Mouse (Mus musculus): ENCODE results near the gene Neb. TPM values are rescaled to one million over a fixed set of nuclear protein-coding genes. Genes with fewer than 3 reads are reported as not detected.

Neb gene
- polyA plus RNA-seq, 1 experiment from 2014 or later, result 109 TPM

DNA sequence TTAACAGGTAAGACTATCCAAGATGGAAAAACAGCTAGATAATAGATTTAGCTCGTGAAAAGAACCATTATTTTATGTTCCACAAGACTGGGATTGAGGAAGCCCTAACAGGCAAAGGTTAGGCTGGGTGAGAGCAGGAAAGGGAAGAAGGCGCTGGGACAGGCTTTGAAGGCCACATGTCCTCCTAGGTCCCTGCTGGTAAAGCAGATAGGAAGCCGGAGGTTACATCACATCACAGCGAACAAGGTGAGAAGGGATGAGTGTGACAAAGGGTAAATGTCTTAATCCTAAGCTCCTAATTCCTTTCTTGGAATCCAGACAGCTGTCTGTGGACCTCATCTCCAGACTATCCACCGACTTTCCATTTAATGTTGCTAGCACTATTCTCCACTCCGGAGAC, 41.0 kb upstream of the Neb start:
- H3K9me3 ChIP-seq (replicated peaks), result 0 out of 2 replicates have a peak, but pooled peaks cover 3% of the 10 kb centered on the region
- no peaks in the 10 kb centered on the region for H3K27me3 ChIP-seq
- WGBS, result 77% methylated on average over 6 of the region's 6 CpGs
- H3K27ac ChIP-seq (replicated peaks), result no peak overlapping the region
- peaks cover 24% of the 10 kb centered on the region for H3K4me1 ChIP-seq
- H3K9ac ChIP-seq, result no peak overlapping the region
- ATAC-seq (ENCODE audit: insufficient number of reproducible peaks, low FRiP score, low TSS enrichment, low read depth), result no peak
- H3K4me3 ChIP-seq (replicated peaks), result no peak overlapping the region
- peaks cover 23% of the 10 kb centered on the region for H3K36me3 ChIP-seq
- H3K4me2 ChIP-seq (replicated peaks), result no peak overlapping the region

DNA sequence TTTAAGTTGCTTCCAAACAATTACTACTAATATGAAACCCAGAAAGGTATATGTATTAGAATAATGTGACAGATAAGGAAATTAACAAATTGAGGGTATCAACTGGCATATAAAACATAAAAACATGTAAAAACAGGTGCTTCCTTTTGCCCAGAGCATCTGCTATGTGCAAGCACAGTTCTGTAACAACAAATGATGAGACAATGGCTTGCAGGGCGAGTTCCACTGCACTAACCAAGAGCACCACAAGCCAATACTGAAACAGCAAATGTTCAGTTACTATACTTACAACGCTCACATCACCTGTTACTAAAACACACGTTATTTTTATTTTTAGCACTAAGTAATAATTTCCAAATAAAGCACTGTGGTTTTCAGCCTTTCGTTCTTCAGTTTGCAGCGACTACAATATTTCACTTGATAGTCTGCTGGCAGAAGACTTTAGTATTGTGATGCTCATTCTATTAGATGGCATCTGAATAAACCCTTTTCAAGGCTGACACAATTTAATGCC, 34.3 kb upstream of the Neb start:
- H3K36me3 ChIP-seq, result peaks cover 72% of the 10 kb centered on the region
- 91% methylated on average over 5 of the region's 5 CpGs for WGBS
- no peaks in the 10 kb centered on the region for H3K27me3 ChIP-seq
- H3K4me1 ChIP-seq, result no peaks in the 10 kb centered on the region
- no peak overlapping the region for H3K4me2 ChIP-seq (replicated peaks)
- H3K27ac ChIP-seq (replicated peaks), result no peak overlapping the region
- H3K9ac ChIP-seq, result no peak overlapping the region
- H3K9me3 ChIP-seq (replicated peaks), result peaks cover 16% of the 10 kb centered on the region
- H3K4me3 ChIP-seq (replicated peaks), result no peak overlapping the region
- no peak for ATAC-seq (ENCODE audit: insufficient number of reproducible peaks, low FRiP score, low TSS enrichment, low read depth)

DNA sequence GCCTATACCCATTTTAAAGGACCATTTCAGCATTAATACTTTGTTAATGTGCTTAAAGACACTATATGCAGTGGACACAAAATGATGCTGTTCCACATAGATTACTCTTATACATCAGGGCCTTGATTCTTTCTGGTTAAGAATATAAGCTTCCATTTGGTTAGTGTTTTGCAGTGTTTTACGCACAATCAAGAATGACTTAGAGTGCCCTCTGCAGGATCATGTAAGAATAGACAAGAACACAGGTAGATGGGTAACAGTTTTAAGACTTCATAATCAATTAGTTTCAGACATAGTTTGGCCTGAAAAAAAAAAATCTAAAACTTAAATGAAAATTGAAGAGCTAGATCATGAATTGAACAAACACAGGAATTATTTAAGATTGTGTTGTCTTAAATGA, 28.2 kb upstream of the Neb start:
- Histone ChIP-seq H3K9me3 (replicated peaks) (peaks cover 12% of the 10 kb centered on the region), H3K27ac (replicated peaks) (no peak overlapping the region), H3K9ac (no peak overlapping the region), H3K27me3 (no peaks in the 10 kb centered on the region), H3K4me3 (replicated peaks) (no peak overlapping the region), H3K4me1 (no peaks in the 10 kb centered on the region), H3K4me2 (replicated peaks) (no peak overlapping the region), H3K36me3 (peaks cover 58% of the 10 kb centered on the region)
- no peak for ATAC-seq (ENCODE audit: insufficient number of reproducible peaks, low FRiP score, low TSS enrichment, low read depth)
- 89% methylated on average over 1 of the region's 1 CpGs for WGBS

DNA sequence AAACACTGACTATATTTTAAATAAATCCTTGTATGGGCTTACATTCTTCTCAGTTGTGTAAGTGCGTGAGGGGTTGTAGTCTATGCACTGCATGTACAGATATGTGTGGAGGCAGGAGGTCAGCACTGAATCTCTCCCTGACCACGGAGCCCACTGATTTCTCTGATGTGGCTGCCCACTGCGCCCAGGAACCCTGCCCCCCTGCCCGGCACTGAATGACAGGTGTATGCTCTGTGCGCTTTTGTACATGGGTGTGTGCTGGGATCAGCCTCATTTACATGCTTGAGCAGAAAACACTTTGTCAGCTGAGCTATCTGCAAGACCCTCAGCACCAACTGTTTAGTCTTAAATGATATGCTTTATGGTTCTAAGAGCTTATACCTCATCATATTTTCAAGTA, 27.0 kb upstream of the Neb start:
- no peak overlapping the region for H3K27ac ChIP-seq (replicated peaks)
- no peak for ATAC-seq (ENCODE audit: insufficient number of reproducible peaks, low FRiP score, low TSS enrichment, low read depth)
- no peak overlapping the region for H3K4me3 ChIP-seq (replicated peaks)
- 93% methylated on average over 5 of the region's 5 CpGs for WGBS
- H3K4me1 ChIP-seq, result no peaks in the 10 kb centered on the region
- peaks cover 5% of the 10 kb centered on the region for H3K9me3 ChIP-seq (replicated peaks)
- H3K4me2 ChIP-seq (replicated peaks), result no peak overlapping the region
- H3K9ac ChIP-seq, result no peak overlapping the region
- no peaks in the 10 kb centered on the region for H3K27me3 ChIP-seq
- peaks cover 47% of the 10 kb centered on the region for H3K36me3 ChIP-seq

DNA sequence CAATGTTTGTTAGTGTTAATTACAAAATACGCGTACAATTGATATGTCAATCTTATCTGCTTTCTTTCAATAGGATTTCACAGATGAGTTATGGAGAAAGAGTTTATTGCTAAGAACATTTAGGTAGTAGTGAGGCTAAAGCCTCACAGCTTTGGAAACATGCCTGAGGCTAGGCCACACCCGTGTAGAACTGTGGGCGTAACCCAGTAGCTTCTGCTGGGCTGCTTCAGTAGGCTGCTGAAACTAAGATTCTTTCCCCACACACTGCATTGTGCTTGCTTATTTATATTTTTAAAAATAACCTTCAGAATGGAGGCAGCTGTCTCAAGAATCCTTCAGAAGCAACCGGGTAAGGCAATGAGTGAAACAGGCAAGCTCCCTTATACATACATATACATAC, 16.3 kb upstream of the Neb start:
- H3K9ac ChIP-seq, result no peak overlapping the region
- no peak for ATAC-seq (ENCODE audit: insufficient number of reproducible peaks, low FRiP score, low TSS enrichment, low read depth)
- H3K4me3 ChIP-seq (replicated peaks), result no peak overlapping the region
- no peaks in the 10 kb centered on the region for H3K9me3 ChIP-seq (replicated peaks)
- no peak overlapping the region for H3K4me2 ChIP-seq (replicated peaks)
- no peak overlapping the region for H3K27ac ChIP-seq (replicated peaks)
- H3K4me1 ChIP-seq, result no peaks in the 10 kb centered on the region
- no peaks in the 10 kb centered on the region for H3K27me3 ChIP-seq
- 65% methylated on average over 5 of the region's 5 CpGs for WGBS
- H3K36me3 ChIP-seq, result peaks cover 4% of the 10 kb centered on the region; the same call in 1 of the 2 replicates

DNA sequence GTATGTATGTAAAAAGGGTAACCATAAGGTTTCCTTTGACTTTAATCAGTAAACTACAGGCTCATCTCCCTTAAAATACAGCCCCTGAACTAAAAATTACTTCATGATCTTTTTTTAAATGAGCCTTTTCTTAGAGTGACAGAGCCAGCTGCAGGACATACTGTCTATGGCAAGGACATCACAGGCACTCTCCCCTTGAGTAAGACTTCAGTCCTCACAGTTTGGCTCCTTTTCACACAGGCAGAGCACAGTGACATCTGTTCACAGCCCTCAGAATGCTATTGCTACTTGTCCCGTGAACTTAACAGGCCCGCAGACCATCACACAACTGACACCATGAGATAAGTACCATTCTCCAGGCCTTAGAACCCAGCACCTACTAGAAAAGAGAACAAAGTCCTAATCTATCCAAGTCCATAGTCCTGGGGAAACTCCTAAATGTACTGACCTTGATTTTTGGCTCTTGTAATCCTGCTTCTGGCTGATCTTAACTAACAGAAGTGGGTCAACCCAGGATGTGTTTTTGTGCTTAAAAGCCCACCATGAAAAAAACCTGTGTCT, 12.2 kb upstream of the Neb start:
- H3K9ac ChIP-seq, result no peak overlapping the region
- WGBS, result 82% methylated on average over 2 of the region's 2 CpGs
- ATAC-seq (ENCODE audit: insufficient number of reproducible peaks, low FRiP score, low TSS enrichment, low read depth), result peak; percentile 39; the same call in 1 of the 2 replicates

DNA sequence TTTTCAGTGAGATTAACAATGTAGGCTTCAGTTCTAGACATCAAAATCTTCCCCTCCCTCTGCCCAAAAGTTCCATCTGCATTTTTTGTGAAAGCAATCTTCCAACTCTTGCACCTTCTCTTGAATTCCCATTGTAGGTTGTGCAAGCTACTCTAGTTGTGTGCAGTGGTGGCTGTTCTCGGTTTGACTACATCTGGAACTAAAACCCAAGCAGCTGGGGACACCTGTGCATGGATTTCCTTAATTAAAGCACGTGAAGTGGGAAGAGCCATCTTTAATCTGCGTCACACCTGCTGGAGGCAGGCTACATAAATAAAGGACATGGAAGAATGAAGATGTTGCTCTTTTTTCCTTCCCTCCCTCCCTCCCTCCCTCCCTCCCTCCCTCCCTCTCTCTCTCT, 11.7 kb upstream of the Neb start:
- H3K4me2 ChIP-seq (replicated peaks), result no peak overlapping the region
- H3K27ac ChIP-seq (replicated peaks), result no peak overlapping the region
- no peaks in the 10 kb centered on the region for H3K9me3 ChIP-seq (replicated peaks)
- H3K27me3 ChIP-seq, result no peaks in the 10 kb centered on the region
- no peaks in the 10 kb centered on the region for H3K4me1 ChIP-seq
- ATAC-seq (ENCODE audit: insufficient number of reproducible peaks, low FRiP score, low TSS enrichment, low read depth), result no peak
- no peak overlapping the region for H3K4me3 ChIP-seq (replicated peaks)
- H3K9ac ChIP-seq, result no peak overlapping the region
- no peaks in the 10 kb centered on the region for H3K36me3 ChIP-seq
- 68% methylated on average over 3 of the region's 3 CpGs for WGBS

More for the DNA sequence above, 12.2 kb upstream of the Neb start:
- Histone ChIP-seq H3K4me3 (replicated peaks) (no peak overlapping the region), H3K27me3 (no peaks in the 10 kb centered on the region), H3K36me3 (no peaks in the 10 kb centered on the region), H3K4me2 (replicated peaks) (no peak overlapping the region), H3K9me3 (replicated peaks) (no peaks in the 10 kb centered on the region), H3K27ac (replicated peaks) (no peak overlapping the region), H3K4me1 (no peaks in the 10 kb centered on the region)

DNA sequence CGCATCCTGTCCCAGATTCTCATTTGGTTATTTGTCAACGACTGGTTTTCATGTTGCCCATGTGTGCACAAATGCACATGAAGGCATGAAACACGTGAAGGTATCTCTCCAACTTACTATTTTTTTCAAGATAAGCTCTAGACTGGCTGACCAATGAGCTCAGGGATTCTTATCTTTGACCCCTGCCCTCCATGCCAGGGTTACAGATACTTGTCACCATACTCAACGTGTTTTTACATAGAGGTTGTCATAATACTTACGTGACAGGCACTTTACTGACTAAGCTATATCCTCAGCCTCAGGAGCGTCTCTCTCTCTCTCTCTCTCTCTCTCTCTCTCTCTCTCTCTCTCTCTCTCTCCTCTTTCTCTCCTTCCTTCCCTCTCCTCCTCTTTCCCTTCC, 8.2 kb upstream of the Neb start:
- no peaks in the 10 kb centered on the region for H3K27me3 ChIP-seq
- no peaks in the 10 kb centered on the region for H3K9me3 ChIP-seq (replicated peaks)
- no peak for ATAC-seq (ENCODE audit: insufficient number of reproducible peaks, low FRiP score, low TSS enrichment, low read depth)
- no peaks in the 10 kb centered on the region for H3K4me1 ChIP-seq
- no peak overlapping the region for H3K4me3 ChIP-seq (replicated peaks)
- no peak overlapping the region for H3K27ac ChIP-seq (replicated peaks)
- WGBS, result 79% methylated on average over 6 of the region's 6 CpGs
- H3K36me3 ChIP-seq, result no peaks in the 10 kb centered on the region
- no peak overlapping the region for H3K9ac ChIP-seq
- H3K4me2 ChIP-seq (replicated peaks), result no peak overlapping the region

DNA sequence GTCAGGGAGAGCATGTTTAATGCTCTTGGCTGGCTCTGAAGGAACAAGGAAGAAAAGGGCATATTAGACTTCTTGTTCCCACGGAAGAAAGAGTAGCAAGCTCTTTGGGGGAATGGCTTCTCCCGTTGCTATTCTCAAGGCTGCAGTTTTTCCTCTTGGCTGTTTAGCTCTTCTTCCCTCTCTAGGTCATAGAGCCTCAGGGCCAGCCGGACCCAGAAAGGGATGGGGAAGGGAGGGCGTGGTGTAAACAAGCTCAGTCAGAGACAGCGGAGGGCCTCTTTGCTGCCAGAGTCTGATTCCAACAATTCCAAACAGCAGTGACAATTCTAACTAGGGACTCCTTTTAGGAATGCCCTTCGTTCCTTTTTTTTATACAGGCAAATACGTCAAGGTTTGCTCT, 7.8 kb upstream of the Neb start:
- Histone ChIP-seq H3K36me3 (no peaks in the 10 kb centered on the region), H3K4me1 (no peaks in the 10 kb centered on the region), H3K4me2 (replicated peaks) (no peak overlapping the region), H3K27ac (replicated peaks) (no peak overlapping the region), H3K9me3 (replicated peaks) (no peaks in the 10 kb centered on the region), H3K4me3 (replicated peaks) (no peak overlapping the region), H3K9ac (no peak overlapping the region), H3K27me3 (no peaks in the 10 kb centered on the region)
- WGBS, result 32% methylated on average over 7 of the region's 7 CpGs
- ATAC-seq (ENCODE audit: insufficient number of reproducible peaks, low FRiP score, low TSS enrichment, low read depth), result no peak

DNA sequence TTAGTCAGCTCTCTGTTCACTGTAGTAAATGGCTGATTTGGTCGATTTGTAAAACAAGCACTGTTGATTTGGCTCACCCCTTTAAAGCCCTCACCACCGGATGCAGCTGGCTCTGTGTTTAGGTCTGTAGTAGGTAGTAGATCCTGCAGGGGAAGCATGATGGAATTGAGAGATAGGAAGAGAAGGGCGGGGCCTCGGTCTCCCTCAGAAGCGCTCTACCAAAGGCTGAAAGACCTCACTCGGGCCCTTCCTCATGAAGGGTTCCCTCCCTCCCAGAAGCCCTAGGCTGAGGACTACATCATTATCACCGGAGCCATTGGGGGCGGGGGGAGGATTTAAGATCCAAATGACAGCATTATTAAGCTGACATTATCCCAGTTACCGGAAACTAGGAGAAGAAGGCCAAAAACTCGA, 581 bp upstream of the Neb start:
- Histone ChIP-seq H3K9me3 (replicated peaks) (no peaks in the 10 kb centered on the region), H3K27ac (replicated peaks) (no peak overlapping the region), H3K4me3 (replicated peaks) (no peak overlapping the region), H3K9ac (no peak overlapping the region), H3K36me3 (no peaks in the 10 kb centered on the region), H3K4me2 (replicated peaks) (0 out of 2 replicates have a peak overlapping the region, but pooled peaks have one; percentile 8), H3K4me1 (no peaks in the 10 kb centered on the region), H3K27me3 (no peaks in the 10 kb centered on the region)
- ATAC-seq (ENCODE audit: insufficient number of reproducible peaks, low FRiP score, low TSS enrichment, low read depth), result no peak
- 65% methylated on average over 10 of the region's 10 CpGs for WGBS

DNA sequence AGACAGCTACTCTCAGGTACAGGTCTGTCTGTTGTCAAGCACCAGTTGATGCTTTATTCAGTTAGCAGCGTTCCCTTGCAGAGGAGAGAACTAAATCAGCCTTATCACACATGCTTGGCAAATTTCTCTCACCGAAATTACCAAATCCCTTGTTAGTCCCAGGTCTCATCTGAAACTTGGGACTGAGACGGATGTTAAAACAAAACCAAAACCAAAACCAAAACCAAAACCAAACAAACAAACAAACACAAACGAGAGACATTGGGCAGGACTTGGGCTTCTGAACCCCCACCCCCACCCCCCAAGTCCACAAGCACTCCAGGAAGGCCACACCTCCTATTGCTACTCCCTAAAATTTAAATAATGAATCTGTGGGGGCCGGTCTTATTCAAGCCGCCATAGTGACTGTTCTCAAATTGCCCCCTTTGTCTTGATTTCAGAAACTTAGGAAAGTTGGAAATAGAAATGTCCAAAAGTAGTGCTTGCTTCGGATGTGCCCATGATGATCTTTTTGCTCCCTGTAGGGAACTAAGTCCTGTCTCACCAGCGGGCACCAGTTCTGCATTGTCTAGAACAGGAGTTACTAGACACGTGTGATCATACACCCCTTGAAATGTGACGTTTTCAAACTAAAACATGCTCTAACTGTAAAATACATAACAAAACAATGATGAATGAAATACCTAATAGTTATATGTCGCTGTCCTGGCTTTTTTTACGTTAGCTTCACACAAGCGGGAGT, 397 bp downstream of the Neb start:
- no peaks in the 10 kb centered on the region for H3K27me3 ChIP-seq
- 0 out of 2 replicates have a peak overlapping the region, but pooled peaks have one; percentile 8 for H3K4me2 ChIP-seq (replicated peaks)
- H3K9ac ChIP-seq, result no peak overlapping the region
- H3K4me1 ChIP-seq, result no peaks in the 10 kb centered on the region
- H3K27ac ChIP-seq (replicated peaks), result no peak overlapping the region
- no peaks in the 10 kb centered on the region for H3K9me3 ChIP-seq (replicated peaks)
- WGBS, result 55% methylated on average over 13 of the region's 13 CpGs
- 0 out of 2 replicates have a peak overlapping the region, but pooled peaks have one; percentile 12 for H3K4me3 ChIP-seq (replicated peaks)
- no peaks in the 10 kb centered on the region for H3K36me3 ChIP-seq
- ATAC-seq (ENCODE audit: insufficient number of reproducible peaks, low FRiP score, low TSS enrichment, low read depth), result no peak
